Mouse (Mus musculus) heart, embryonic 11.5 days (tissue): ENCODE measurements around the gene Tmpo. TPM values are rescaled to one million over a fixed set of nuclear protein-coding genes. Genes with fewer than 3 reads are reported as not detected.

Experiments used
- ATAC-seq: fragments of 200-750 bp; cut with Nextera tagmentation; replicated peaks from 2 replicates; pipeline ENCODE4 v1.8.0; 2017; ENCODE audit warnings: moderate library complexity; ENCODE audit not compliant: insufficient number of reproducible peaks, low FRiP score, low TSS enrichment
- H3K27ac ChIP-seq: fragments of 300-500 bp; sonication (generic); 2 replicates; pipeline ENCODE4 v1.5.1; 2014; ENCODE audit warnings: mild to moderate bottlenecking, low read depth, low read length
- H3K27me3 ChIP-seq: fragments of 300-500 bp; sonication (generic); 2 replicates; pipeline ENCODE4 v1.6.1; 2014; ENCODE audit warnings: mild to moderate bottlenecking, low read length, mixed read lengths; ENCODE audit not compliant: control insufficient read depth, insufficient read depth
- H3K36me3 ChIP-seq: fragments of 300-500 bp; sonication (generic); 2 replicates; pipeline ENCODE4 v1.6.1; 2014; ENCODE audit warnings: mild to moderate bottlenecking, low read length, moderate library complexity, mixed read lengths; ENCODE audit not compliant: control insufficient read depth, insufficient read depth
- H3K4me1 ChIP-seq: fragments of 300-500 bp; sonication (generic); 2 replicates; pipeline ENCODE4 v1.6.1; 2014; ENCODE audit warnings: low read length; ENCODE audit not compliant: control insufficient read depth, insufficient read depth
- H3K4me2 ChIP-seq: fragments of 300-500 bp; sonication (generic); 2 replicates; pipeline ENCODE4 v1.6.1; 2014; ENCODE audit warnings: mild to moderate bottlenecking, moderate library complexity
- H3K4me3 ChIP-seq: fragments of 300-500 bp; sonication (generic); 2 replicates; pipeline ENCODE4 v1.5.1; 2014; ENCODE audit warnings: low read depth, low read length
- H3K9ac ChIP-seq: fragments of 300-500 bp; sonication (generic); 2 replicates; pipeline ENCODE4 v1.6.1; 2014; ENCODE audit warnings: mild to moderate bottlenecking, low read depth, low read length, moderate library complexity
- H3K9me3 ChIP-seq: fragments of 300-500 bp; sonication (generic); replicated peaks from 2 replicates; pipeline ENCODE4 v1.6.1; 2016; ENCODE audit warnings: low read length; ENCODE audit not compliant: control insufficient read depth
- WGBS: fragments of 180-500 bp; shearing (Covaris S2); extraction: QIAGEN DNeasy Blood & Tissue Kit; methylation state at CpG from one replicate; pipeline ENCODE4 v1.1.7; 2014; ENCODE audit not compliant: insufficient replicate concordance; 5-methylcytosine and 5-hydroxymethylcytosine counted together
- polyA plus RNA-seq: library from polyadenylated mRNA; unstranded; fragments of >200 nt; fragmentation: Nextera tagmentation; extraction: Ambion mirVana; gene quantifications from 2 replicates; pipeline ENCODE4 v1.2.1, GENCODE M21; 2014

The Tmpo gene
- polyA plus RNA-seq, 1 experiment from 2014 or later = 170 TPM

DNA sequence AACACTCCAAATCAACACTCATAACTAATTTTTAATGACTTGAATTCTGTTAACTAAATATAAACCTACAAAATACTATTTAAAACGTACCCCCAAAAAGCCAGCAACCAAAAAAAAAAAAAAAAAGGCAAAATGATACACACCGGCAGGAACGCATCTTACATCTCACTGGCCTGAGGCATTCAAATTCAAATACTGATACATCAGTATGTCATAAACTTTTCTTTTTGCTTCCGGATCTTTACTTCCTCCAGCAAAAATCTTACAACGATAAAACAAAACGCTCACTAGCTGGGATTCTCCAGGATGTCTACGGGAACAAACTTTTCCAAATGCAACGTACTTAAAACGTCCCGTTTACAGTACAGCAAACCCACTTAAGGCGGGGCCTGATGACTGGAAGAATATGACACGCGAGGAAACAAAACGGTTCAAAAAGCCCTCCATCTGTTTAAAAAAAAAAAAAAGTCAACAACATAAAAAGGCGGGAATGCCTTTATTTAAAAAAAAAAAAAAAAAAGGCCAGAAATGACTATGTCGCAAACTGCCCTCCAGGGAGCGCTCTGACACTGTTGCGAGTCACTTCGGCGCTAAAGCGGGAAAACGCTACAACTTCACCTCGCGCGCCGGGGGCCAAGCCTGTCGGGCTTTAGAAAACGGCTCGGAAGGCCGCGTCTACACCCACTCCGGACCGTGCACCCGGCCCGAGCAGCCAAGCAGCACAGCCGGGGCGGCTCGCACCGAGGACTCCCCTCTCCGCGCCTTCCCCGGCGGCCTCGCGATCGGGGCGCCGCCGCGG lies 10.8 kb downstream of the Tmpo start:
- H3K27ac ChIP-seq = peak overlapping the region; percentile 100
- peak overlapping the region; percentile 99 for H3K4me3 ChIP-seq
- H3K27me3 ChIP-seq = no peaks in the 10 kb centered on the region
- peak overlapping the region; percentile 100 for H3K9ac ChIP-seq
- 0 out of 2 replicates have a peak, but pooled peaks have one; percentile 5 for ATAC-seq
- H3K4me2 ChIP-seq = peak overlapping the region; percentile 82
- WGBS = 1% methylated on average over 45 of the region's 50 CpGs
- H3K36me3 ChIP-seq = no peaks in the 10 kb centered on the region
- H3K9me3 ChIP-seq = no peaks in the 10 kb centered on the region
- H3K4me1 ChIP-seq = peaks cover 16% of the 10 kb centered on the region

- H3K27me3 ChIP-seq = no peaks in the 10 kb centered on the region
- peak overlapping the region; percentile 99 for H3K4me3 ChIP-seq
- ATAC-seq = no peak
- peak overlapping the region; percentile 82 for H3K4me2 ChIP-seq
- peak overlapping the region; percentile 100 for H3K9ac ChIP-seq
- H3K27ac ChIP-seq = peak overlapping the region; percentile 100; the same call in 1 of the 2 replicates
- no peaks in the 10 kb centered on the region for H3K36me3 ChIP-seq
- H3K9me3 ChIP-seq = no peaks in the 10 kb centered on the region
- WGBS = 29% methylated on average over 17 of the region's 17 CpGs
- peaks cover 16% of the 10 kb centered on the region for H3K4me1 ChIP-seq
Observed at GRCm38 (mm10) chr10:91169414-91170065, 11.6 kb downstream of the Tmpo start.

DNA sequence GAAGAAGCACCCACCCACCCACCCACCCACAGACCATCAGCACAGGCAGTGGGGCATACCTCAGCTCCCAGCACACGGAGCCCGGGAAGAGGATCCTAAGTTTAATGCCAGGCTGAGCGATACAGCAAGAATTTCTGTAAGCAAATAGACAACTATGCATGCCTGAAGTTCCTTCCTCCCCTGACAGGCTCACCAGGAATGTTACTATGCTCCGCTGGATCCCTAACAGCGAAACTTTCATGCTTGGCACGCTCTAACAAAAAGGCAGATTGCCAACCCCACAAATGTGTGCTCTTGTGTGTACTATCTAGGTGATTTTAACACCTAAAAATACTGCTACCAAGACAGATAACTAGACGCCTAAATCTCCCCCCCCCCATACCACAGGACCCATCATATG lies 13.8 kb downstream of the Tmpo start:
- H3K4me3 ChIP-seq = peak overlapping the region; percentile 20
- peak overlapping the region; percentile 44; the same call in 1 of the 2 replicates for H3K9ac ChIP-seq

DNA sequence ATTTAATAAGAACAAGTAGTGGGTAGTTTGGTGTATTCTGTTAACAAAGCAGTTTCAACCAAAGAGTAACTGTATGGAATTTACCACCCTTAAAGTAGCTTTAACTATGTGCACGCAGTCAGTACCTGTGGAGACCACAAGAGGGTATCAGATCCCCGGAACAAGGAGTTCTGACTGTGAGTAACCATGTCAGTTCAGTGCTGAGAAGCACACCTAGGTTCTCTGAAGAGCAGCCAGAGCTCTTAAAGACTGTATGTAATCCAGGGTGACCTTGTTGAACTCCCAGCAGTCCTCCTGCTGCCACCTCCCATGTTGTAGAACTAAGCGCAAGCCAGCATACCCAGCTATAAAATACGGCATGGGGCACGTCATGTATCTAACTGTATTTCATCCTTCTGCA lies 14.2 kb downstream of the Tmpo start:
- H3K4me1 ChIP-seq = peaks cover 16% of the 10 kb centered on the region
- peaks cover 17% of the 10 kb centered on the region for H3K36me3 ChIP-seq
- H3K9me3 ChIP-seq = no peaks in the 10 kb centered on the region
- H3K27ac ChIP-seq = peak overlapping the region; percentile 76
- H3K9ac ChIP-seq = no peak overlapping the region; the same call in 1 of the 2 replicates
- H3K4me2 ChIP-seq = peak overlapping the region; percentile 82
- H3K27me3 ChIP-seq = no peaks in the 10 kb centered on the region
- ATAC-seq = no peak
- peak overlapping the region; percentile 20; the same call in 1 of the 2 replicates for H3K4me3 ChIP-seq
- 67% methylated on average over 5 of the region's 5 CpGs for WGBS

More for the DNA sequence above, 13.8 kb downstream of the Tmpo start:
- Histone ChIP-seq H3K27ac (peak overlapping the region; percentile 76), H3K36me3 (peaks cover 12% of the 10 kb centered on the region), H3K27me3 (no peaks in the 10 kb centered on the region), H3K4me2 (peak overlapping the region; percentile 82), H3K4me1 (peaks cover 16% of the 10 kb centered on the region), H3K9me3 (no peaks in the 10 kb centered on the region)
- WGBS = 34% methylated on average over 7 of the region's 7 CpGs
- ATAC-seq = no peak

DNA sequence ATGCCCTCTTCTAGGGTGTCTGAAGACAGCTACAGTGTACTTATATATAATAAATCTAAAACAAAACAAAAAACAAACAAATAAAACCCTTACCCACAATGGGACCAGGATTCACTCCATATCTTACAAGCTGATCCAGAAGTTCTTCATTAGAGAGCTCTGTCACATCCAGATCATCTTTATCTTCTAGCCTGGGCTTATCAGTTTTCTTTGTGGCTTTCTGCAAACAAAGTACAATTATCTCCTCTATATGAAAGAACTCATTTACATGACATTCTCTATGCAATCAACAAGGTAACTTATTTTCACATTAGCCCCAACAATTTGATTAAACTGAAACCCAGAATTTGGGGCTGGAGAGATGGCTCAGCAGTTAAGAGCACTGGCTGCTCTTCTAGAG lies 15.3 kb downstream of the Tmpo start:
- H3K4me3 ChIP-seq = no peak overlapping the region
- no peak overlapping the region for H3K4me2 ChIP-seq
- no peak overlapping the region for H3K9ac ChIP-seq
- ATAC-seq = no peak
- H3K4me1 ChIP-seq = peaks cover 16% of the 10 kb centered on the region
- no peak overlapping the region for H3K27ac ChIP-seq
- no peaks in the 10 kb centered on the region for H3K9me3 ChIP-seq
- H3K27me3 ChIP-seq = no peaks in the 10 kb centered on the region
- peaks cover 26% of the 10 kb centered on the region for H3K36me3 ChIP-seq

GRCm38 (mm10) chr10:91164491-91164890 lies 16.6 kb downstream of the Tmpo start:
- Histone ChIP-seq H3K9me3 (no peaks in the 10 kb centered on the region), H3K27me3 (no peaks in the 10 kb centered on the region), H3K4me2 (no peak overlapping the region), H3K9ac (no peak overlapping the region), H3K4me1 (peaks cover 16% of the 10 kb centered on the region), H3K27ac (no peak overlapping the region), H3K36me3 (peaks cover 30% of the 10 kb centered on the region), H3K4me3 (no peak overlapping the region)
- no peak for ATAC-seq
- 87% methylated on average over 3 of the region's 3 CpGs for WGBS

GRCm38 (mm10) chr10:91162511-91163163 lies 18.5 kb downstream of the Tmpo start:
- peaks cover 8% of the 10 kb centered on the region; the same call in 1 of the 2 replicates for H3K4me1 ChIP-seq
- no peak overlapping the region for H3K4me3 ChIP-seq
- no peak overlapping the region for H3K4me2 ChIP-seq
- H3K9ac ChIP-seq = no peak overlapping the region
- H3K27me3 ChIP-seq = no peaks in the 10 kb centered on the region
- 86% methylated on average over 15 of the region's 15 CpGs for WGBS
- ATAC-seq = no peak
- H3K27ac ChIP-seq = no peak overlapping the region
- no peaks in the 10 kb centered on the region for H3K9me3 ChIP-seq
- peaks cover 40% of the 10 kb centered on the region for H3K36me3 ChIP-seq

DNA sequence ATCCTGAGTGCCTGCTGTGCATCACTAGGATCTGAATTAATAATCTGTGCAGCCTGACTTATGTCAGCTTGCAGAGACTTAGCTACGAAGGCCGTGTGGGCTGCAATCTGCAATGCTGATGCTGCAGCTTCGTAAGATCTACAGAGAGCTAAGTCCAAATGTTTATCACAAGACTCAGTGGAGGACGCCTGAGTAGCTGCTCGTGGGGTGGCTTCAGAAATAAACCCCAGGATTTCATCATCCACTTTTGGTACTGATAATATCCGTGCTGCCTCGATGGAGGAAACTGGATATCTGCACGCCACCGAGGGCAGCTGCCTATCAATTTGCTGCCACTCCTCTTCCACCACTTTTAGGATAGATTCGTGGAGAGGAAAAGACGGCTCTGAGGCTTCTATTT lies 19.0 kb downstream of the Tmpo start:
- H3K9me3 ChIP-seq = no peaks in the 10 kb centered on the region
- no peak overlapping the region for H3K4me2 ChIP-seq
- no peak for ATAC-seq
- H3K27ac ChIP-seq = no peak overlapping the region
- no peaks in the 10 kb centered on the region for H3K27me3 ChIP-seq
- 75% methylated on average over 11 of the region's 11 CpGs for WGBS
- no peak overlapping the region for H3K4me3 ChIP-seq
- H3K9ac ChIP-seq = no peak overlapping the region
- peaks cover 3% of the 10 kb centered on the region; the same call in 1 of the 2 replicates for H3K4me1 ChIP-seq
- peaks cover 40% of the 10 kb centered on the region for H3K36me3 ChIP-seq
